Mouse (Mus musculus) myocyte (in vitro differentiated cells): Measurements from ENCODE around the gene Gm14403. TPM values are rescaled to one million over a fixed set of nuclear protein-coding genes. Genes with fewer than 3 reads are reported as not detected.

Experiments
- polyA plus RNA-seq: library from polyadenylated mRNA; unstranded; fragments of >200 nt; fragmentation: generic; extraction: Trizol; gene quantifications from one replicate; pipeline ENCODE4 v1.2.1, GENCODE M21; 2012; ENCODE audit warnings: missing spikeins

Gm14403 gene
- polyA plus RNA-seq, 1 experiment: 0.90 TPM

Other genes starting within 250 kb of the Gm14403 start
- gene Gm14409, start 231.2 kb upstream of the Gm14403 start, polyA plus RNA-seq: 0.07 TPM
- 0.02 TPM for gene Gm14412, start 173.9 kb upstream of the Gm14403 start, polyA plus RNA-seq
- 1.5 TPM for gene Gm14418, start 99.9 kb upstream of the Gm14403 start, polyA plus RNA-seq
- gene Zfp970, start 33.5 kb upstream of the Gm14403 start, polyA plus RNA-seq: 1.5 TPM
- not detected for gene Gm14406, start 80.0 kb downstream of the Gm14403 start, polyA plus RNA-seq